Mouse (Mus musculus) lung, embryonic 16.5 days (tissue): Measurements from ENCODE around the gene H2afy. TPM values are rescaled to one million over a fixed set of nuclear protein-coding genes. Genes with fewer than 3 reads are reported as not detected.

Source experiments
- ATAC-seq: fragments of 200-750 bp; cut with Nextera tagmentation; 2 replicates; pipeline ENCODE4 v1.8.0; 2017; ENCODE audit warnings: low read depth, mild to moderate bottlenecking, moderate library complexity
- H3K27ac ChIP-seq: fragments of 300-500 bp; sonication (generic); 2 replicates; pipeline ENCODE4 v1.5.1; 2014; ENCODE audit warnings: mild to moderate bottlenecking, control low read depth, low read length
- H3K27me3 ChIP-seq: fragments of 300-500 bp; sonication (generic); 2 replicates; pipeline ENCODE4 v1.6.1; 2014; ENCODE audit warnings: low read depth, low read length, mixed read lengths; ENCODE audit not compliant: control insufficient read depth, insufficient read depth
- H3K36me3 ChIP-seq: fragments of 300-500 bp; sonication (generic); 2 replicates; pipeline ENCODE4 v1.6.1; 2014; ENCODE audit warnings: low read length; ENCODE audit not compliant: control insufficient read depth, insufficient read depth
- H3K4me1 ChIP-seq: fragments of 300-500 bp; sonication (generic); replicated peaks from 2 replicates; pipeline ENCODE4 v1.6.1; 2014; ENCODE audit warnings: low read length, mixed read lengths; ENCODE audit not compliant: control insufficient read depth, insufficient read depth
- H3K4me2 ChIP-seq: fragments of 300-500 bp; sonication (generic); 2 replicates; pipeline ENCODE4 v1.6.1; 2014; ENCODE audit warnings: low read depth, low read length, control low read depth
- H3K4me3 ChIP-seq: fragments of 300-500 bp; sonication (generic); 2 replicates; pipeline ENCODE4 v1.5.1; 2014; ENCODE audit warnings: mild to moderate bottlenecking, low read length, control low read depth
- H3K9ac ChIP-seq: fragments of 300-500 bp; sonication (generic); 2 replicates; pipeline ENCODE4 v1.6.1; 2014; ENCODE audit warnings: low read length, control low read depth
- H3K9me3 ChIP-seq: fragments of 300-500 bp; sonication (generic); 2 replicates; pipeline ENCODE4 v1.6.1; 2016; ENCODE audit warnings: low read length; ENCODE audit not compliant: control insufficient read depth
- WGBS: fragments of 180-500 bp; shearing (Covaris S2); extraction: QIAGEN DNeasy Blood & Tissue Kit; methylation state at CpG from one replicate; pipeline ENCODE4 v1.1.7; 2014; 5-methylcytosine and 5-hydroxymethylcytosine counted together
- polyA plus RNA-seq: library from polyadenylated mRNA; unstranded; fragments of >200 nt; fragmentation: Nextera tagmentation; extraction: Ambion mirVana; gene quantifications from 2 replicates; pipeline ENCODE4 v1.2.1, GENCODE M21; 2015

H2afy gene
- polyA plus RNA-seq, 1 experiment from 2014 or later, result 266 TPM

GRCm38 (mm10) chr13:56152773-56153460, 16.8 kb upstream of the H2afy start:
- Histone ChIP-seq H3K27me3 (peaks cover 2% of the 10 kb centered on the region; the same call in 1 of the 2 replicates), H3K4me1 (peaks cover 3% of the 10 kb centered on the region; the same call in 1 of the 2 replicates), H3K4me3 (no peak overlapping the region), H3K27ac (no peak overlapping the region), H3K4me2 (no peak overlapping the region), H3K36me3 (no peaks in the 10 kb centered on the region), H3K9me3 (no peaks in the 10 kb centered on the region), H3K9ac (no peak overlapping the region)
- ATAC-seq, result peak; percentile 39; the same call in 1 of the 2 replicates
- 36% methylated on average over 7 of the region's 7 CpGs for WGBS

- Histone ChIP-seq H3K36me3 (no peaks in the 10 kb centered on the region), H3K4me1 (peaks cover 3% of the 10 kb centered on the region; the same call in 1 of the 2 replicates), H3K4me3 (no peak overlapping the region), H3K9me3 (no peaks in the 10 kb centered on the region), H3K27ac (no peak overlapping the region), H3K9ac (no peak overlapping the region), H3K4me2 (no peak overlapping the region), H3K27me3 (peaks cover 2% of the 10 kb centered on the region; the same call in 1 of the 2 replicates)
- peak; percentile 68; the same call in 1 of the 2 replicates for ATAC-seq
- WGBS, result 40% methylated on average over 22 of the region's 22 CpGs
These were observed 15.5 kb upstream of the H2afy start for GRCm38 (mm10) chr13:56151404-56152226.

- Histone ChIP-seq H3K27me3 (peaks cover 2% of the 10 kb centered on the region; the same call in 1 of the 2 replicates), H3K9ac (no peak overlapping the region), H3K27ac (no peak overlapping the region), H3K9me3 (no peaks in the 10 kb centered on the region), H3K4me2 (no peak overlapping the region), H3K36me3 (no peaks in the 10 kb centered on the region), H3K4me3 (no peak overlapping the region), H3K4me1 (peaks cover 2% of the 10 kb centered on the region)
- no peak for ATAC-seq
- 42% methylated on average over 3 of the region's 3 CpGs for WGBS
These were observed 9.4 kb upstream of the H2afy start for GRCm38 (mm10) chr13:56145523-56145922.

GRCm38 (mm10) chr13:56144021-56144420, 7.9 kb upstream of the H2afy start:
- Histone ChIP-seq H3K9ac (no peak overlapping the region), H3K4me2 (no peak overlapping the region), H3K4me3 (no peak overlapping the region), H3K27ac (0 out of 2 replicates have a peak overlapping the region, but pooled peaks have one; percentile 7), H3K27me3 (no peaks in the 10 kb centered on the region), H3K4me1 (peaks cover 2% of the 10 kb centered on the region), H3K9me3 (no peaks in the 10 kb centered on the region), H3K36me3 (no peaks in the 10 kb centered on the region)
- 28% methylated on average over 2 of the region's 2 CpGs for WGBS
- peak; percentile 46; the same call in 1 of the 2 replicates for ATAC-seq

GRCm38 (mm10) chr13:56143151-56143513, 7.0 kb upstream of the H2afy start:
- Histone ChIP-seq H3K4me3 (no peak overlapping the region), H3K4me2 (no peak overlapping the region), H3K9me3 (no peaks in the 10 kb centered on the region), H3K27me3 (no peaks in the 10 kb centered on the region), H3K9ac (no peak overlapping the region), H3K36me3 (no peaks in the 10 kb centered on the region), H3K4me1 (peaks cover 2% of the 10 kb centered on the region), H3K27ac (no peak overlapping the region)
- ATAC-seq, result no peak
- 23% methylated on average over 7 of the region's 7 CpGs for WGBS

- no peak for ATAC-seq
- H3K9ac ChIP-seq, result no peak overlapping the region
- H3K4me1 ChIP-seq, result peaks cover 2% of the 10 kb centered on the region
- no peaks in the 10 kb centered on the region for H3K9me3 ChIP-seq
- no peaks in the 10 kb centered on the region for H3K27me3 ChIP-seq
- no peak overlapping the region for H3K4me3 ChIP-seq
- 26% methylated on average over 10 of the region's 11 CpGs for WGBS
- no peaks in the 10 kb centered on the region for H3K36me3 ChIP-seq
- H3K4me2 ChIP-seq, result no peak overlapping the region
- H3K27ac ChIP-seq, result no peak overlapping the region
These were observed 6.4 kb upstream of the H2afy start for GRCm38 (mm10) chr13:56142382-56143150.

GRCm38 (mm10) chr13:56139167-56139751, 3.1 kb upstream of the H2afy start:
- Histone ChIP-seq H3K27ac (no peak overlapping the region), H3K4me2 (no peak overlapping the region), H3K4me3 (no peak overlapping the region), H3K9ac (no peak overlapping the region), H3K9me3 (no peaks in the 10 kb centered on the region), H3K4me1 (peaks cover 6% of the 10 kb centered on the region), H3K27me3 (no peaks in the 10 kb centered on the region), H3K36me3 (no peaks in the 10 kb centered on the region)
- ATAC-seq, result no peak
- WGBS, result 30% methylated on average over 6 of the region's 6 CpGs

GRCm38 (mm10) chr13:56135231-56136052, 719 bp downstream of the H2afy start:
- H3K36me3 ChIP-seq, result no peaks in the 10 kb centered on the region
- WGBS, result 2% methylated on average over 49 of the region's 89 CpGs
- H3K4me3 ChIP-seq, result peak overlapping the region; percentile 86
- H3K4me2 ChIP-seq, result peak overlapping the region; percentile 77
- ATAC-seq, result peak; percentile 91
- H3K9ac ChIP-seq, result peak overlapping the region; percentile 98
- H3K4me1 ChIP-seq, result peaks cover 21% of the 10 kb centered on the region
- no peaks in the 10 kb centered on the region for H3K9me3 ChIP-seq
- no peaks in the 10 kb centered on the region for H3K27me3 ChIP-seq
- H3K27ac ChIP-seq, result peak overlapping the region; percentile 78
